Mouse (Mus musculus): ENCODE results near the gene Bpifb9b.
"Not testable (repeated sequence)": the region's sequence is repeated elsewhere in the genome, so short reads cannot be mapped to it uniquely, and the experiment has no call there.

Bpifb9b gene

GRCm38 (mm10) chr2:154306927-154307326 is at the start of gene Bpifb9b:
Gene Bpifb9b (plus strand): TSS chr2:154307227.
- not testable (repeated sequence) for ATAC-seq (ENCODE audit: low TSS enrichment)

GRCm38 (mm10) chr2:154257554-154257953 is 49.5 kb upstream of the Bpifb9b start, which contains the start of gene Bpifb9a:
Gene Bpifb9a (plus strand): TSS chr2:154257854.
- ATAC-seq (ENCODE audit: low TSS enrichment), result not testable (repeated sequence)

GRCm38 (mm10) chr2:154264397-154264796 is 42.6 kb upstream of the Bpifb9b start:
- not testable (repeated sequence) for ATAC-seq (ENCODE audit: low TSS enrichment)

GRCm38 (mm10) chr2:154291866-154292265 is 15.2 kb upstream of the Bpifb9b start:
- ATAC-seq (ENCODE audit: low TSS enrichment), result not testable (repeated sequence)

- ATAC-seq (ENCODE audit: low TSS enrichment), result no peak
These were observed 14.2 kb upstream of the Bpifb9b start for GRCm38 (mm10) chr2:154292833-154293232.

- ATAC-seq (ENCODE audit: low TSS enrichment), result not testable (repeated sequence)
These were observed 12.3 kb upstream of the Bpifb9b start for GRCm38 (mm10) chr2:154294746-154295145.

- peak; percentile 85 for ATAC-seq (ENCODE audit: low TSS enrichment)
These were observed 6.5 kb upstream of the Bpifb9b start for GRCm38 (mm10) chr2:154300496-154300895.

GRCm38 (mm10) chr2:154301763-154302162 is 5.3 kb upstream of the Bpifb9b start:
- no peak for ATAC-seq (ENCODE audit: low TSS enrichment)

GRCm38 (mm10) chr2:154304604-154305003 is 2.4 kb upstream of the Bpifb9b start:
- not testable (repeated sequence) for ATAC-seq (ENCODE audit: low TSS enrichment)

GRCm38 (mm10) chr2:154313771-154314170 is 6.7 kb downstream of the Bpifb9b start:
- not testable (repeated sequence) for ATAC-seq (ENCODE audit: low TSS enrichment)

GRCm38 (mm10) chr2:154326852-154327251 is 19.8 kb downstream of the Bpifb9b start:
- no peak for ATAC-seq (ENCODE audit: low TSS enrichment)

- no peak for ATAC-seq (ENCODE audit: low TSS enrichment)
These were observed 28.5 kb downstream of the Bpifb9b start for GRCm38 (mm10) chr2:154335572-154335971.

- no peak for ATAC-seq (ENCODE audit: low TSS enrichment)
These were observed 31.1 kb downstream of the Bpifb9b start for GRCm38 (mm10) chr2:154338161-154338560.

GRCm38 (mm10) chr2:154339356-154339755 is 32.3 kb downstream of the Bpifb9b start:
- ATAC-seq (ENCODE audit: low TSS enrichment), result no peak

- no peak for ATAC-seq (ENCODE audit: low TSS enrichment)
These were observed 41.1 kb downstream of the Bpifb9b start for GRCm38 (mm10) chr2:154348152-154348551.

- not testable (repeated sequence) for ATAC-seq (ENCODE audit: low TSS enrichment)
These were observed 47.0 kb downstream of the Bpifb9b start for GRCm38 (mm10) chr2:154354000-154354425.

GRCm38 (mm10) chr2:154367510-154367909 is 60.5 kb downstream of the Bpifb9b start:
- peak; percentile 88 for ATAC-seq (ENCODE audit: low TSS enrichment)

All from frontal cortex, adult (tissue).